ENCODE assay signal across 22 mouse cellular contexts in genomic region chr14:12730979-12731378, GRCm38 (mm10).
DNase-seq lines count a peak whose midpoint lies in the region; ATAC-seq and TF ChIP-seq lines count a peak whose summit lies in the region.
"Had no signal": no experiment of that assay in that cellular context is flagged by ENCODE, and none has a peak within 500 bp of the region (broad histone marks: within the 10 kb centered on the region; RNA-seq: fewer than 3 reads in every experiment).

No protein-coding gene starts in this region.

- DNase-seq in left cerebral cortex, postnatal 36 days (ENCODE audit: low spot score in 2 of 2), result no peak
- DNase-seq in thymus, adult 2 months, result no peak
- DNase-seq: adrenal gland, postnatal 10 days; adrenal gland, postnatal 25 days; cerebellum, adult 11 months; cerebellum, adult 18-20 months; cerebellum, adult 8-10 months; cerebellum, adult 9-11 months; cerebellum, postnatal 14 days; cerebellum, postnatal 36 days; embryo, embryonic 11 days had no signal

- intact Hi-C loops in left cerebral cortex, postnatal 36 days (cut with DNase I), result no loop called here

- no peak for TF ChIP-seq POLR2A in thymus, adult 2 months (IDR thresholded peaks at IDR 0.05; ENCODE audit: control insufficient read depth, extremely low read depth, insufficient read depth, low read length, poor library complexity)

- H3K4me2 ChIP-seq in intestine, embryonic 15.5 days (replicated peaks), result no peak overlapping the region
- no peak overlapping the region for H3K4me2 ChIP-seq in intestine, postnatal 0 days (replicated peaks; ENCODE audit: low read depth)
- no peak overlapping the region for H3K4me2 ChIP-seq in liver, embryonic 12.5 days
- H3K4me2 ChIP-seq: embryonic facial prominence, embryonic 13.5 days; embryonic facial prominence, embryonic 15.5 days; forebrain, embryonic 12.5 days had no signal

- no peaks in the 10 kb centered on the region for H3K4me1 ChIP-seq in intestine, embryonic 15.5 days (replicated peaks)
- no peaks in the 10 kb centered on the region for H3K4me1 ChIP-seq in intestine, postnatal 0 days (replicated peaks; ENCODE audit: control insufficient read depth, insufficient read depth, low read length)
- no peaks in the 10 kb centered on the region for H3K4me1 ChIP-seq in liver, embryonic 12.5 days
- no peaks in the 10 kb centered on the region for H3K4me1 ChIP-seq in thymus, adult 2 months (replicated peaks; ENCODE audit: control insufficient read depth, insufficient read depth, low read length)
- H3K4me1 ChIP-seq: embryonic facial prominence, embryonic 13.5 days; embryonic facial prominence, embryonic 15.5 days; forebrain, embryonic 10.5 days; forebrain, embryonic 12.5 days had no signal

- H3K36me3 ChIP-seq in intestine, embryonic 15.5 days, result no peaks in the 10 kb centered on the region
- H3K36me3 ChIP-seq in intestine, postnatal 0 days (ENCODE audit: control insufficient read depth, insufficient read depth), result no peaks in the 10 kb centered on the region
- no peaks in the 10 kb centered on the region for H3K36me3 ChIP-seq in liver, embryonic 12.5 days
- no peaks in the 10 kb centered on the region for H3K36me3 ChIP-seq in thymus, adult 2 months (ENCODE audit: control insufficient read depth, insufficient read depth, low read length)
- H3K36me3 ChIP-seq: embryonic facial prominence, embryonic 13.5 days; embryonic facial prominence, embryonic 15.5 days; forebrain, embryonic 10.5 days; forebrain, embryonic 12.5 days had no signal

- TF ChIP-seq CTCF in intestine, postnatal 0 days (IDR thresholded peaks at IDR 0.05; ENCODE audit: low read depth), result no peak
- no peak for TF ChIP-seq CTCF in thymus, adult 2 months (IDR thresholded peaks at IDR 0.05; ENCODE audit: borderline replicate concordance, control insufficient read depth, extremely low read depth, insufficient read depth, low read length, poor library complexity)

- WGBS in intestine, embryonic 15.5 days, result 76% methylated on average over 2 of the region's 2 CpGs
- 53% methylated on average over 2 of the region's 2 CpGs for WGBS in intestine, postnatal 0 days
- WGBS in liver, embryonic 12.5 days (ENCODE audit: insufficient replicate concordance), result 61% methylated on average over 2 of the region's 2 CpGs
- WGBS in thymus, adult 2 months, result 94% methylated on average over 2 of the region's 2 CpGs

- H3K9ac ChIP-seq in intestine, embryonic 15.5 days, result no peak overlapping the region
- no peak overlapping the region for H3K9ac ChIP-seq in intestine, postnatal 0 days (ENCODE audit: low read depth, low read length)
- H3K9ac ChIP-seq in liver, embryonic 12.5 days, result no peak overlapping the region
- H3K9ac ChIP-seq: embryonic facial prominence, embryonic 13.5 days; embryonic facial prominence, embryonic 15.5 days; forebrain, embryonic 12.5 days had no signal

- H3K4me3 ChIP-seq in intestine, embryonic 15.5 days (replicated peaks), result no peak overlapping the region
- H3K4me3 ChIP-seq in intestine, postnatal 0 days (ENCODE audit: low read depth, low read length), result no peak overlapping the region
- no peak overlapping the region for H3K4me3 ChIP-seq in liver, embryonic 12.5 days
- no peak overlapping the region for H3K4me3 ChIP-seq in thymus, adult 2 months (ENCODE audit: control insufficient read depth, insufficient read depth, low read length)
- H3K4me3 ChIP-seq: embryonic facial prominence, embryonic 13.5 days; embryonic facial prominence, embryonic 15.5 days; erythroblast, embryonic 14.5 days; forebrain, embryonic 10.5 days; forebrain, embryonic 12.5 days had no signal

- H3K9me3 ChIP-seq in intestine, embryonic 15.5 days, result no peaks in the 10 kb centered on the region
- no peaks in the 10 kb centered on the region for H3K9me3 ChIP-seq in intestine, postnatal 0 days (ENCODE audit: control insufficient read depth)
- no peaks in the 10 kb centered on the region for H3K9me3 ChIP-seq in liver, embryonic 12.5 days (replicated peaks)
- H3K9me3 ChIP-seq: embryonic facial prominence, embryonic 13.5 days; embryonic facial prominence, embryonic 15.5 days; forebrain, embryonic 10.5 days; forebrain, embryonic 12.5 days had no signal

- H3K27me3 ChIP-seq in intestine, embryonic 15.5 days (replicated peaks), result no peaks in the 10 kb centered on the region
- no peaks in the 10 kb centered on the region for H3K27me3 ChIP-seq in intestine, postnatal 0 days (replicated peaks; ENCODE audit: control insufficient read depth, insufficient read depth, low read length)
- no peaks in the 10 kb centered on the region for H3K27me3 ChIP-seq in liver, embryonic 12.5 days (replicated peaks)
- no peaks in the 10 kb centered on the region for H3K27me3 ChIP-seq in thymus, adult 2 months (ENCODE audit: control insufficient read depth, insufficient read depth, low read length)
- H3K27me3 ChIP-seq: embryonic facial prominence, embryonic 13.5 days; embryonic facial prominence, embryonic 15.5 days; forebrain, embryonic 12.5 days had no signal

- H3K27ac ChIP-seq in intestine, embryonic 15.5 days, result no peak overlapping the region
- no peak overlapping the region for H3K27ac ChIP-seq in intestine, postnatal 0 days (ENCODE audit: low read depth, low read length)
- no peak overlapping the region for H3K27ac ChIP-seq in liver, embryonic 12.5 days
- H3K27ac ChIP-seq in thymus, adult 2 months (ENCODE audit: control insufficient read depth, insufficient read depth, low read length), result no peak overlapping the region
- H3K27ac ChIP-seq: embryonic facial prominence, embryonic 13.5 days; embryonic facial prominence, embryonic 15.5 days; forebrain, embryonic 10.5 days; forebrain, embryonic 12.5 days had no signal

- peak; percentile 82 for ATAC-seq in intestine, embryonic 15.5 days
- peak; percentile 47; the same call in 1 of the 2 replicates for ATAC-seq in intestine, postnatal 0 days
- no peak for ATAC-seq in liver, embryonic 12.5 days
- ATAC-seq: activated CD4-positive, CD25-positive, alpha-beta regulatory T cell, adult 4 months; forebrain, embryonic 14.5 days; forebrain, embryonic 16.5 days had no signal
